Mouse (Mus musculus): ENCODE measurements around the gene Retsat. TPM values are rescaled to one million over a fixed set of nuclear protein-coding genes. Genes with fewer than 3 reads are reported as not detected.

The Retsat gene
- polyA plus RNA-seq, 1 experiment: 22.9 TPM

DNA sequence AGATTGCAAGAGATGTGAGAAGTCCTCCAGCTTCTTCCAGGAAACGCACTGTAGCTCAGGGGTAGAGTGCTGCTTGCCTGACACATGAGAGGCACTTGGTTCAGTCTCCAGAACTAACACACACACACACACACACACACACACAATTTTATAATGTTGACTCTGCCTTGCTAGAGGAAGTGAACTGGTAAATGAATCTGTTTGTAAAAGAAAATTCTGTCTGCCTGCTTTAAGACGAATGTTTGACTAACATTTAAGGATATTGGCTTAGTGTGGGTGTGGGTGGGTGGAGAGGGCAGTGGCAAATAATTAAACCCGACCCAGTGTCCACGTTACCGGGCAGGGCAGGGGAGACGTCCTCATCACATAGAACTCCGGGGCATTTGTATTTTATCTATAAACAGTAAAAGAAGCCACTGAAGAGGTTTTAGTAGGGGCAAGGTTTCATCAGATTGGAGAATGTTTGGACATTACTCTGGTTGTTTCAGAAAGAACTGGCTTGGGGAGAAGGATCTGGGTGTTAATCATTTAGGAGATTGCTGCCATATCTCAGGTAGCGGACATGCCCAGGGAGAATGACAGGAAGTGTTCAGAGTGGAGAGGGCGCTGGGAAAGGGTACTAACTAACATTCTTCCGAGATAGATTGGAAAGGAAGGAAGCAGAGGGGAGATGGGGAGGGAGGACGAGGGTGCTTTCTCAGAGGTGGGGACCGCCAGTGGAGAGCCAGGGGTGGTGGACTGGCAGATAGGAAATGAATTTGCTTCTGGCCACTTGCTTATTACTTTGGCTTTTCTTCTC is 21.7 kb downstream of the Retsat start:
- WGBS: 11% methylated on average over 12 of the region's 12 CpGs
- no peak for DNase-seq (ENCODE audit: low read depth, low spot score)

DNA sequence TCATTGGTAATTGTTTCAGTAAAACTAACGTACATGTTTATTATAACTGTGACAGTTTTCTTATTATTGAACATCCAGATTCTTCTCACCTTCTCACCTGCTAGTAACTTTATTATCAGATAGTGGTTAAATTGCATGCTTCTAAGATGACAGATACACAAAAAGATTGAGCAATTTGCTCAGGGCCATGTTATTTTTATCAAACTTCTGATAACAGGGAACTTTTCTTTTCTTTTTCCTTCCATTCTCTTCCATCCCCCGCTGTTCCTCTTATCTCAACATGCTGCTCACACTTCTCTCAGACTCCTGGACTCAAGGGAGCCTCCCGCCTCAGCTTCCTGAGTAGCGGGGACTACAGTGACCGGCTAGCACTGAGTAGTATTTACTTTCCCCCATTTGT is 22.6 kb downstream of the Retsat start:
- no peak for DNase-seq (ENCODE audit: low read depth, low spot score)
- WGBS: 50% methylated on average over 5 of the region's 5 CpGs

DNA sequence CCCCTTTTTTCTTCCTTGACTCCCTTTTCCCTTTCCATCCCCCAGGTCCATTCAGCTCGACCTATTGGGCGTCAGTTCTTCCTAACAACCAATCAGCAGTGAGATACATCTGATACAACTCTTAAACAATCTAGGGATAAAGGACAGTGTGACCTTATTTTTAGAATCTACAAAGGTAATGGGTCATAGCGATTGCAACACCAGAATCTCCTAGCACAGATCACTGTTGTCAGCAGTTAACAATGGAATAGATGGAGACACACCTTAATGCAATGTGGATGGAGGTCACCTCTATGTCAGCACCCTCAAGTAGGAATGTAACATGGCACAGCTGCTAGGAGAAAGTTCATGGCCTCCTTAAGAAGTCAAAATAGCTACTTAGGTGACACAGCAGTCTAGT is 24.6 kb downstream of the Retsat start:
- 57% methylated on average over 3 of the region's 3 CpGs for WGBS
- no peak for DNase-seq (ENCODE audit: low read depth, low spot score)

DNA sequence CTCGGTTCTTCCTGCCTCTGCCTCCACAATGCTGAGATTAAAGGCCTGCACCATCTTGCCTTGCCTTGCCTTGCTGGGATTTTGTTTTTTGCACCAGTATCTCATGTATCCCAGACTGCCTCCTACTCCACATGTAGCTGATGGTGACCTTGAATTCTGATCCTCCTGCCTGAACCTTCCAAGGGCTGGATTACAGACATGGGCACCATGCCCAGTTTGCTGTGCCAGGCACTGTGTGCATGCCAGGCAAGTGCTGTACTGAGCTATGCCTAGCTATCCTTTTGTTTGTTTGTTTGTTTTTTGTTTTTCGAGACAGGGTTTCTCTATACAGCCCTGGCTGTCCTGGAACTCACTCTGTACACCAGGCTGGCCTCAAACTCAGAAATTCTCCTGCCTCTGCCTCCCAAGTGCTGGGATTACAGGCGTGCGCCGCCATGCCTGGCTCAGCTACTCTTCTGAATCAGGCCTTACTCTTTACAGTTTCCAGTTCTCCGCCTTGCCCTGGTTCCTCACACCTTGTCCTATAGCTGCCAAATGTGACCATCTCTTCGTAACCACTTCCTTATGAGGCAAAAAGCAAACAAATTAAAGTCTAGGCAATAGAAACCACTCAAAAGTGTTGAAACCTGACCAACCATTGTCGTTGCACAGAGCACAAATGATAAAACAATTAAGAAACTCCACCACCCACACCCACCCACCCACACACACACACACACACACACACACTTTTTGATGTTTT is 25.6 kb downstream of the Retsat start:
- WGBS: 40% methylated on average over 8 of the region's 8 CpGs
- no peak for DNase-seq (ENCODE audit: low read depth, low spot score)

DNA sequence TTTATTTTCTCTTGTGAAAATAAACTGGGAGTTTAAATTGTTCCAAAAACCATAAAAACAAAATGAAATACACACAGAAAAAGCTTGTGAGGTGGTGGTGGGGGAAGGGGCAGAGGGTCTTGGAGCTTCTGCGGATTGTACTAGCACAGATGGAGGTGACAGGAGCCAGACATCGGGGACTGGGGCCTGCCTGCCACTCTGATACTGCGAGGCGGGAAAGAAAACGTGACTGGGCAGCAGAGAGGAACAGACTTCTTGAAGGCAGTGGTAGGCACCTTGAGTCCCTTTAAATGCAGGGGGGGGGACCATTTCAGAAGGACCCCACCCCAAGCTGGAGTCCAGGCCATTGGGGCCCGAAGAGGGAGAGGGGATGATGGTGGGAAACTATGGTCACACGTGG is 28.1 kb downstream of the Retsat start:
- DNase-seq (ENCODE audit: low read depth, low spot score): no peak
- 35% methylated on average over 7 of the region's 7 CpGs for WGBS

DNA sequence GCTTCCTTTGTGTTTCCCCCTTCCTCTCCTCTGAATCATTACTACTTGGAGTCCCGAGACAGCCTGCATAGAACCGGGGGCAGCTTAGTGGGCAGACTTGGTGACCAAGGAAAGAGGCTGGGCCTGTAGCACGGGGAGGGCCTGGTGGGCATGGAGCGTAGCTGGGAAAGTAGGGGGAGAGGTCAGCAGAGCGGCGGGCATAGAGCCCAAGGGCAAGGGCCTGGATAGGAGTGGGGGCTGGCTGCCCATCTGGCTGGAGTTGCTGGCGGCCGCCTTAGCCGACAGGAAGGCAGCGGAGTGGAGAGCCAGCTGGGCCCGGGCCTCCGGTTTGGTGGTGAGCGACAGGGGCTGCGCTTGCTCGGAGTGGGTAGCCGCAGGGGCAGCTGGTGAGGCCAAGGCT is 29.0 kb downstream of the Retsat start:
- DNase-seq (ENCODE audit: low read depth, low spot score): no peak
- WGBS: 92% methylated on average over 16 of the region's 16 CpGs

DNA sequence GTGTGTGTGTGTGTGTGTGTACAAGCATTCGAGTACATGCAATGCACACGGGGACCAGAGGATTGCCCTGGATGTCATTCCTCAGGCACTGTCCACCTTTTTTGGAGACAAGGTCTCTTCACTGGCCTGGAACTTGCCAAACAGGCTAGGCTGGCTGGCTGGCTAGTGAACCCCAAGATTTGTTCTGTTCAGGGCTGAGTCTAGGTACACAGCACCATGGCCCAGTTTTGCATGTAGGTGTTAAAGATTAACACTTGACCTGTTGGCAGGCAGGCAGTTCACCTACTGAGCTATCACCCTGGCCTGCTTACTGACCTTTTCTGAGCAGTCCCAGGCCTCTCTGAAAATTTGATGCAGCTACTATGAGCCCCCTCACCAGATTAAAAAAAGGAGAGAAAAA is 32.1 kb downstream of the Retsat start:
- 30% methylated on average over 2 of the region's 2 CpGs for WGBS
- no peak for DNase-seq (ENCODE audit: low read depth, low spot score)

DNA sequence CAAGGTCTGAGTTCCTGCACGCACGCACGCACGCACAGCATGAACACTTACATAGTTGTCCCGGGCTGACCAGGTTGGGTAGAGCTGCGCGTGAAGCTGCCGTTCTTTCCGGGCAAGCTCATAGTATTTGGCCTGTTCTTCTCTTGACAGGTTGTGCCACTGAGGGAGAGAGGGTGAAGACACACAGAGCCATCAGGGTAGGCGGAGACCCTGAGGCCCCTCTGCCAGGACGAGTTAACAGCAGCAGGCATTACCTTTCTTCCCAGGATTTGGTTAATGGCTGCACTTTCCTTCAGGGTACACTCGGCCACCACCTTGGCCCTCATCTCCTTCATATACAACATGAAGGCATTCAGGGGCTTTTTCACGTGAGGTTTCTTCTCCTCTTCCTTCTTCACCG is 32.7 kb downstream of the Retsat start:
- WGBS: 63% methylated on average over 14 of the region's 14 CpGs
- DNase-seq (ENCODE audit: low read depth, low spot score): no peak

DNA sequence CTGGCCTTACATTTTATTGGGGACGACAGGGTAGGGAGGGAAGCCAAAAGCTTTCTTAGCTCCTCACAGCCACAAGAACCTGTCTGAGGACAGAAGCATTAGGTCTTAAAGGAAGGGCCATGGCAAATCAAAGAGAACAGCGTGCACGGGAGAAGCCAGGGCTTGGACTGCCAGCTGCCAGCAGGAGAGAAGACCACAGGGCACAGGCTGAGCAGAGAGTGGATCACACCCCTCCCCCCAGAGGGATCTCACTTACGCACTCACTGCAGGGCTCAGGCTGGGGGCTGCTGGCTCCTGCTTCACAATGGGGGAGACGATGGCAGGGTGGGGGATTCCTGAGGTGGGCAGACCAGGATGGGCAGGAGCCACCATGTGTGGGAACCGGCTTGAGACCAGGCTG is 33.4 kb downstream of the Retsat start:
- 69% methylated on average over 6 of the region's 6 CpGs for WGBS
- no peak for DNase-seq (ENCODE audit: low read depth, low spot score)

DNA sequence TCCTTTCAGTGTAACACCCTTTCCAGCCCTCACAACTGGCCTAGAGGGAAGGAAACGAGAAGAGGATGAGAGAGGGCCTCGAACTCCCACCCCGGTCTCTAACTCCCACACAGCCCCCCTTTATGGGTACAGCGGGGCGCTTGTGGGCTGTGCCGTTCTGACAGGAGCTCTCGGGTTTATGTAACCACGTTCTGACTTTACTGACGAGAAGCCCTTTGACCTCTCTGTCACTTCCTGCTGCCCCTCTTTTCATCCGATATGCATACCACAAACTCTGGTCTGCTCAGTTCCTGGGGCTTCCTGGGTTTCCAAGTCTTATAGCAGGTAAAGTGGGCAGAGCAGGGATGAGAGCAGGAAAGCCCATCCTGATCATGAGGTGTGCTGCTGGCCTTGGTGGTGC is 36.0 kb downstream of the Retsat start:
- no peak for DNase-seq (ENCODE audit: low read depth, low spot score)
- 50% methylated on average over 10 of the region's 10 CpGs for WGBS

DNA sequence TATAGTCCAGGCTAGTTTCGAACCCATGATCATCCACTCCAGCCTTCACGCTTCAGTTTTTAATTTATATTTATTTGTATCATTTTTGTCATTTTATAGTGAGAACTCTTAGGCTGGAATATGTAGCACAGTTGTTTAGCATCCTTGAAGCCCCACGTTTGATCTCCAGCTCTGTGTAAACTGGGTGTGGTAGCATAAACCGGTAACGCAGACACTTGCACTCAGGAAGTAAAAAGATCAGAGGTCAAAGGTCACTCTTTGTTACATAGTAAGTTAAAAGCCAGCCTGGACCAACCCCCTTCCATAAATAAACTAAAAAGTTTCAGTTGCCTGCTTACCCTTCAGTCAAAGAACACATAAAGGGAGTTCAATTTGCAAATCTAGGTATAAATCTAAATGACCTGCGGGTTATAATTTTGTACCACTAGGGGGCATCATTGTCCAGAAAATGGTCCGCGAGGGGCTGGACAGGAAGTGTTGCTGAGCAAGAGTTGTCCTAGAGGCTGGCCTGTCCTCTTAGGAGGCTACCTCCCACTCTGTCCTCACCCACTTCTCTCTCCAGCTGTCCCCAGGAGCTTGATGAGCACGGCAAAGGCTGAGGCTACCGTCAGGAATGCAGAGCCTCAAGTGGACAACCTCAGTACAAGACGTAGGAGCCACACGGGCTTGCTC is 37.6 kb downstream of the Retsat start:
- 11% methylated on average over 12 of the region's 12 CpGs for WGBS
- DNase-seq (ENCODE audit: low read depth, low spot score): no peak

DNA sequence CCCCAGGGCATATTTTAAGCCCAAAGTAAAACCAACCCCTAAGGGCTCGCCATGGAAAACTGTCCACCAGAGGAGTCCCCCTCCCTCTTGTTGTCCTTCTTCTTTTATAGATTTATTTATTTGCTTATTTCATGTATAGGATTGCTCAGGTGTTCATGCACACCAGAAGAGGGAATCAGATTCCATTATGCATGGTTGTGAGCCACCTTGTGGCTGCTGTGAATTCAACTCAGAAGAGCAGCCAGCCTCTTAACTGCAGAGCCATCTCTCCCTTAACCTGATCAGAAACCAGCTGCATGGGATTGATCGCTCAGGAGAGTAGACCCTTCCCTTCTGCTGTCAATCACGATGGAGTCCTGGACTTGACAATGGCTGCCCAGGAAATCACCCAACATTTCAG is 38.7 kb downstream of the Retsat start:
- no peak for DNase-seq (ENCODE audit: low read depth, low spot score)
- 63% methylated on average over 3 of the region's 3 CpGs for WGBS

DNA sequence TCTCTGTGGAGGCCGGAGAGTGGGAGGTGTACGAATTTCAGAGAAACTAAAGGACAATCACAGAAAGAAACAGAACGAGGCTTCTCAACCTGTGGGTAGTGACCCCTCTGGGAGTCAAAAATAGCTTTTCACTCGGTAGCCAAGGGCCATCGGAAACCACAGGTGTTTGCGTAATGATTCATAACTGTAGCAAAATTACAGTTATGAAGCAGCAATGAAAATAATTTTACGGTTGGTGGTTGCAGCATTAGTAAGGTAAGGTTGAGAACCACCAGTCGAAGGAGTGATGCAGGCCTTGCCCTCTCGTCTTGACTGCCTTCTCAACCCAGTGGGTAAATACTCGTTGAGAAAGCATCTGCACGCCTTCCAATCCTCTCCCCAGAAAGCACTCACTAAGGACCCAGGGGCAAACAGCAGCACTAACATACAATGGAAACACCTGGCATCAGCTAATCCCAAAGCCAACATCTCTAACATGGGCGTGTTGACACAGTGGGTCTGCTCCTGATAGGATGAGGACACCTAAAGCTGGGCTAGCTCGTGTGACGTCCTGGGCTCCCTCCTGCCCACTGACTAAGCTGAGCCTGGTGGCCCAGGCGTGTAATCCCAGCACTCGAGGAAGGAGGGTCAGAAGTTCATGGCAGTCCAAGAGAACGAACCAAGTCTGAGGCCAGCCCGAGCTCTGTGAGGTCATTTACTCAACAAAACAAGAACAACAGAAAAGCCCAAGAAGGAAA is 43.1 kb downstream of the Retsat start:
- WGBS: 46% methylated on average over 18 of the region's 18 CpGs

DNA sequence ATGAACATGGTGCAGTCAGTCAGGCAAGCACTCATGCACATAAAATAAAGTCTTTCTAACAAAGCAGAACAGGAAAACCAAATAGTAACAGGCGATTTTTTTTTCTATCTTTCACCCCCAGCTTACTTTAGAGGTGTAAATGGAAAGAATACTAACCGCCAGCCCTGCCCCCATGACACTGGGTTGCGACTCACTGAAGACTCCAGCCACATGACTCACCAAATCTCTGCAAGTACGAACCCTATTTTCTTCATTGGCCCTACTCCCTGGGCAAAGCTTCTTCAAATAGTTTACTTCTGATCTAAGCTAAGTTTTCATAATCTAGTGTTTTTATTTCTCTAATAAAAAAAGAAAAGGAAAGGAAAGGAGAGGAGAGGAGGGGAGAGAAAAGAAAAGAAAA is 46.3 kb downstream of the Retsat start:
- DNase-seq (ENCODE audit: low read depth, low spot score): no peak
- WGBS: 59% methylated on average over 4 of the region's 4 CpGs

More for the DNA sequence above, 43.1 kb downstream of the Retsat start:
- DNase-seq (ENCODE audit: low read depth, low spot score): no peak

DNA sequence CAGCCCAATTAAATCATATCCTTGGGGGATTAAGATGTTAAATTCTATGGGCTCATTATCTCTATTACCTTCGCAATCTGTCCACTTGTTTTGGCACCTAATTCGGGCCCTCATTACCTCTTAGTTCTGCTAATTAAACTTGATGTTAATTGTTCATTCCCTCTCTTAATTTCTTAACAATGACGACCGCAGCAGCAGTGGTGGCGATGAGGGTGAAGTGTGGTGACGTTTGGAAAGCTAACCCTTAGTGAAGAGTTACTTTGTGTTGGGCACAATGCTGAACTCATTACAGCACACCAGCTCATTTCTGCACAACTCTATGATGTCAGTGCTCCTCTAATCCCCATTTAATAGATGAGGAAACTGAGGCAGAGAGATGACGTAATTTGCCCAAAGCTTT is 47.1 kb downstream of the Retsat start:
- no peak for DNase-seq (ENCODE audit: low read depth, low spot score)
- 91% methylated on average over 7 of the region's 7 CpGs for WGBS

DNA sequence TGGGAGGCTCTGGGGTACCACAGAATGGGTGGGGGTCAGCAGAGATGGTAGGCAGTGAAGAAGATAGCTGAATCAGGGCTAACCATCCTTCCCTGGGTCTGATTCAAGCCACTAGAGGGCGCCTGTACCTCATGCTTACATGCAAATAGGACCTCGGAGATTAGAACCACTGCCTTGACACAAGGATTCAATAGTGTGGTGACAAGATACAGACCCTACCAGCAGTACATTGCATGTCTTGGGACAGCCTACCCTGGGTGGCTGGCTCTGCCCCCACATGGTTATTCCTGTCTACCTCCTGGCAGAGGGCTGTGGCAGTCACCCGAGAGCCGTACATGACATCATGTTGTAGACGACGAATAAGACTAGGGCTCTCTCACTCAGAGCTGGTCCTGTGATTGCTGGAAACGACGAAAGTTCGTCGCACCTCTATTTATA is 49.1 kb downstream of the Retsat start:
- WGBS: 58% methylated on average over 10 of the region's 10 CpGs
- no peak for DNase-seq (ENCODE audit: low read depth, low spot score)

DNA sequence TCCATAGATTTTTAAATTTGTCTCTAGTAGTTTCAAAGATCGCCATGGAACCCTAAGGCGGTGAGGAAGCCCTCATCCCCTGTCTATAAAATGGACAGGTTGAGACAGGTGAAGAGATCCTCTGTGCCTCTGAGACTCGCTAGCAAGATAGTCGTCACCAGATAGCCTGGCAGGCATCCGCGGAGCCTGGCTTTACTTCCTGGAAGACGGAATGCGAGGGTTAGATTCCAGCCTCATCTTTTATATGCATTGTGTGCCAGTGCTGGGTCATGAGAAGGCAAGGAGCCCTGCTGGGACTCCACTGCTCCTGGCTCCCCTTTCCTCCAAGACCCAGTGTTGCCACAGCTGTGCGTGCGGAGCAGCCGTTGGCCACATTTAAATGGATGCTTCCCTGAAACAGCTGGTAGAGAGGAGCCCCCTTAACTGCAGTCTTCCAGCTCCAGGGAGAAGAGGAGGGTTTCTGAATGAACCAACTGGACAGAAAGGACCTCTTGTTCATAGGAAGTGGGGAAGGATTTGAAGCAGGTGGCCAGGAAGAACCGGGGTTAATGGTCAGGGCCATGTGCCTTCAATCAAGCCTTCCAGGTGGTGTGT is 49.8 kb downstream of the Retsat start:
- WGBS: 80% methylated on average over 12 of the region's 12 CpGs
- DNase-seq (ENCODE audit: low read depth, low spot score): no peak

DNA sequence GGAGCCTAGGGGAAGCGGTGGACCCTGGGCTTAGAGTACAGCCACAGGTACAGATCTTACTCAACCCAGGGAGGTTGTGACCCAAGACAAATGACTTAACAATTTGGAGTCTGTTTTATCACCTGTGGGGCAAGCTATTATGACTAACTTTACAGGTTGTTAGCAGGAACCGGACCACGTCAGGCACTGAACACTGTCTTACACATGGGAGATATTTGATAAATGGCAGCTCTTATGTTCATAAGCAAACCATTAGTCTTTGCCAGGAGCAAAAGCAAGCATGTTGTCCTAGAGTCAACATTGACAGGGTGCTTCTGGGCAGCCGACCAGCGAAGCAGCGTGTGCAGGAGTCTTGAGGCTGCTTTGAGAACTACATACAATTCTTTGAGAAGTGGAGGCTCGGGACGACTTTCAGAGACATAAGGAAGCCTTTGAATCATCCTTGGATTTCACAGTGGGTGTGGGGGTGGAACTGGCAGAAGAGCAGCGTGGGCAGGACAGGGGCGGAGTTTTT is 52.1 kb downstream of the Retsat start:
- DNase-seq (ENCODE audit: low read depth, low spot score): no peak
- 30% methylated on average over 10 of the region's 10 CpGs for WGBS

DNA sequence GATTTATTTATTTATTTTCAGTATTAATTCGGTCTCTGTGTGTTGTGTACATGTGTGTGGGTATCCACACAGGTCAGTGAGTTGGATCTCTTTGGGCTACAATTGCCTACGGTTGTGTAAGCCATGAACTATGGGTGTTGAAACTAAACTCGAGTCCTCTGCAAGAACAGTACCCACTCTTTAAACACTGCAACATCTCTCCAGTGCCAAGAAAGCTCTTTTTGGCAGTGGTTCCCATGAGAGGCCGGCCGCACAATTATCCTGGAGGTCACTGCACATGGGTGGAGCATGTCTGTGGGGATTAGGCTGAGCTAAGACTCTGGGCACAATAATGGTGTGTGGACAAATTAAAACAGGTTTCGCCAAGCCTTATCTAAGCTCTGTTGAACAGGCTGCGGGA is 55.1 kb downstream of the Retsat start:
- WGBS: 42% methylated on average over 7 of the region's 7 CpGs
- no peak for DNase-seq (ENCODE audit: low read depth, low spot score)

Data from large intestine, adult 2 months (tissue).